Mouse (Mus musculus) ES-Bruce4 (cell line): ENCODE results near the gene Cep95.

Experiments used
- CTCF ChIP-seq: IDR thresholded peaks from one replicate; pipeline ENCODE4 v1.8.1; 2011; ENCODE audit warnings: low read depth, low read length
- EP300 ChIP-seq: IDR thresholded peaks from 2 replicates; pipeline ENCODE4 v1.6.1; 2011; ENCODE audit warnings: low read depth, low read length; ENCODE audit not compliant: insufficient read depth
- POLR2A ChIP-seq: IDR thresholded peaks from one replicate; pipeline ENCODE4 v1.8.1; 2011; ENCODE audit warnings: low read length; ENCODE audit not compliant: insufficient read depth

- TF ChIP-seq POLR2A (no peak), CTCF (no peak), EP300 (no peak)
Measured at GRCm38 (mm10) chr11:106822911-106823310, 33.9 kb downstream of the Cep95 start.
